Mouse (Mus musculus) brain, embryonic 14.5 days (tissue): ENCODE results near the gene Zbtb20.

ENCODE experiments used
- CTCF ChIP-seq: fragments of 200-500 bp; IDR thresholded peaks from 2 replicates; pipeline ENCODE4 v1.5.1; 2012; ENCODE audit warnings: inconsistent platforms, mild to moderate bottlenecking, moderate library complexity, borderline replicate concordance; ENCODE audit not compliant: insufficient read depth, insufficient read length; ENCODE audit errors: extremely low read depth
- POLR2A ChIP-seq: fragments of 200-500 bp; IDR thresholded peaks from 2 replicates; pipeline ENCODE4 v1.6.1; 2012; ENCODE audit warnings: mild to moderate bottlenecking, inconsistent platforms, borderline replicate concordance; ENCODE audit not compliant: poor library complexity, insufficient read depth, insufficient read length, severe bottlenecking; ENCODE audit errors: extremely low read depth

- TF ChIP-seq POLR2A: no peak
- no peak for TF ChIP-seq CTCF
These were observed 343.7 kb downstream of the Zbtb20 start for GRCm38 (mm10) chr16:43219367-43219766.
